Mouse (Mus musculus): Measurements from ENCODE around the gene Il21r.

Gene Il21r

DNA sequence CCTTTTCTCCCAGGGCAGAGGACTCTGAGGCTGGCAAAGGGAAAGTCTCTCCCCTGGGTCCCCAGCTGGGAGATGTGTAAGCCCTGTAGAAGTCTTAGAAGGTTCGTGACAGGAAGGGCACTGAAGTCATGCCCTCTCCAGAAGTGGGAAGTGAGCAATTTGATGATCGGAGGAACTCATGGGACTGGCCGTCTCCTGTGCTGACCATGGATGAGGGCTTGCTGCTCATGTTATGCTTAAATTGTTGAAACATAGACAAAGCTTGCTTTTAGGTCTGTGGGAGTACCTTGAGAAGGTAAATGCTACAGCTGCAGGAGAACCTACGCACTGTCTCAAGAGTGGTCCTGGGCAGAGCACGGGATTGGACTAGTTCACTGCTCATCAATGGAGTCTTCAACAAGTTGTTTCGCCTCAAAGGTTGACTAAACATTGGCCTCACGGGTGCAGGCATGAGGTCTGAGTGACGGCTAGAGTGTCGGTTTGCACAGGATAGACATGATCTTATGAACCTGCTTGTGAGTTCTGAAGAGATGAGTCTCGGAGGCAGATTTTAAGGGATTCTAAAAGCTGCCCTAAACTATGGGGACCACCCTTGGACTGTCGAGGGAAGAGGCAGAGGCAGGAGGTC lies 1.3 kb upstream of the Il21r start:
- no peak for DNase-seq

DNA sequence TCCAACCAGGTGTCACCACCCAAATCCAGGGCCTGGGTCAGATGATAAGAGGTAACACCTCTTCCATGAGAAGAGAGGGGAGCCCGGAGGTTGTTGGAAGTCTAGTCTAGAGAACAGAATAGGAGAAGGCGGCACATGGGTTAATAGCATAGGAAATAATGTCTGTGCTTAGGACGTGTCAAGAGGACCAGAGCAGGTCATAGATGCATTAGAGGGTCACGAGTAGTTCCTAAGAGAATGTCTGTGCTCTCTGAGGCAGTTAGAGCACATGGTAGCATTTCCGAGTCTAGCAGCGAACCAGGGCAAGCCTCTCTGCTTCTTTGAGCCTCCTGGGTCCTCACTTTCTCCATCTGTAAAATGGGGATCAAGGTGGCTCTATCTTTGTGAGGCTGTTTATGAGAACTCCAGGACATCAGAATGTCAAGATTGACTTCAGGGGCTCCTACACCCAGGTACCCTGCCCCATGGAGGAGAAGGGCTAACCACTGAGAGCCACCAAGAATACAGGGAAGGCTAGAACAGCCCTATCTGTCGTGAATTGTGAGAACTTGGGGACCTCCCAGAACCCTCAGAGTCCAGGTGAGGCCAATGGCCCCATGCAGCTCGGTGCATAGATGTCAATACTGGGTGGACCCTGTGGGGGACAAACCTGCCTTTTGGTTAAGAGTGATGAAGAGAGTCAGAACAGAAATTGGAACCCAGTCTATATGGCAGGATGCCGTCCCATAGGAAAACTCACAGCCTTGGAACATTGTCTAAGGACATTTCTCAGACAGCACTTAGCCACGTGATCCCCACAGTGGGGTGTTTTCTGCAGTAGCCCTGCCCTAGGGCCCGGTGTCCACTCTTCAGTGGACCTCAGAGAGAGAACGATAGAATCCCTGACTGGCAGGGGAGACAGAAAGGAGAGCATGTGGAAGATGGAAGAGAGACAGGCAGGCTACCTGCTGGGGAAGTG lies 1.4 kb downstream of the Il21r start:
- DNase-seq = no peak

DNA sequence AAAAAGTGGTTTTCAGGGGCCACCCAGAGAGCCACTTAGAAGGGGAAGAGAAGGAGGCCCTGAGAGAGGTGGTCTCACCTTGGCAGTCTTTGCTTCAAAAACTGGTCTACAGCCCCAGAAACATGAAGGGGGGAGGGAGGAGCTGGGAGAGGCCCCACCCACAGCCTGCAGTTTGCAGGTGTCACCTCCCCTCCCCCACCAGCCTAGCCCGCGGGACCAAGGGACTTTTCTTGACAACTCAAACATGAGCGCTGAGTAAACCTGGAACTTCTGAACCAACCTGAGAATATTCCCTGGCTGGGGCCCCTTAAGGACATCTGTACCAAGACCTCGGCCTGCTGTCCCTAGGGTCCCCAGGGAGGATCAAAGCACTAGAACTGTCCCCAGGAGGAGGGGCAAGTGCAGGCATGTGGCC lies 2.5 kb downstream of the Il21r start:
- no peak for DNase-seq

DNA sequence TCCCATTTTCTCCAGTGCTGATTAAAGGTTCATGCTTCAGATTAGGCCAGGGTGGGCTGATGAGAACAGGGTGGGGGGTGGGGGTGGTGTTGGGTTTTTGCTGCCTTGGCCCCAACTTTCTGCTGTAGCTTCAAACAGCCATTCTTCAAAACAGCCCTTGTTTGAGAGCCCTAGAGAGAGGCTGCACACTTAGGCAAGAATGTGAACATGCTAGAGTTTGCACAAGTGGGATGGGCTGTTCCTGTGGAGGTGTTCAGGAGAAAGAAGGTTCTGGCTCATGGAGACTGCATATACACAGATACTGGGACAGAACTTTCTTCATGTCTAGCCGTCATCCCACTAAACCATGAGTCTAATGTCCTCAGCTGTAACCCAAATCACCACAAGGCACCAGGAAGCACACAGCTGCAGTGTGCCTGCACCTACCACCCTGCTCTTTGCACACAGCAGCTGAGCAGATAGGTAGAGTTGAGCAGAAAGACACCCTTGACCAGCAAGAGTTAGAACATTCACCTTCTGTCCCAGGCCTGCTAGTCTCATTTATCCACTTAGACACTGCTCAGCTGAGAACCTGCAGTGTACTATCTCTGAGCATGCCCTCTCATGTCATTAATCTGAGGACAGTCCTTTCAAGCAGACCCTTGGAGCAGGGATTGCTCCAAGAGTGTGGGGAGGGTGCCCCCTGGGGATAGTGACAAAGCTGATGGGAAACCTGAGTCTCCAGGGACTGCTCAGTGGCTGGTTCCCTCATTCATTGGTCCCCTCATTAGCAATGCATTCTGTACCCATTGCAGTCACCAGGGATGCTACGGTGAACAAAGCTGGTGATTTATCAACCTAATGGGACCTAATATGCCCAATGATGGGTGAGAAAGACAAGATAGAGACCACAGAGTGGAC lies 3.3 kb downstream of the Il21r start:
- DNase-seq = no peak

DNA sequence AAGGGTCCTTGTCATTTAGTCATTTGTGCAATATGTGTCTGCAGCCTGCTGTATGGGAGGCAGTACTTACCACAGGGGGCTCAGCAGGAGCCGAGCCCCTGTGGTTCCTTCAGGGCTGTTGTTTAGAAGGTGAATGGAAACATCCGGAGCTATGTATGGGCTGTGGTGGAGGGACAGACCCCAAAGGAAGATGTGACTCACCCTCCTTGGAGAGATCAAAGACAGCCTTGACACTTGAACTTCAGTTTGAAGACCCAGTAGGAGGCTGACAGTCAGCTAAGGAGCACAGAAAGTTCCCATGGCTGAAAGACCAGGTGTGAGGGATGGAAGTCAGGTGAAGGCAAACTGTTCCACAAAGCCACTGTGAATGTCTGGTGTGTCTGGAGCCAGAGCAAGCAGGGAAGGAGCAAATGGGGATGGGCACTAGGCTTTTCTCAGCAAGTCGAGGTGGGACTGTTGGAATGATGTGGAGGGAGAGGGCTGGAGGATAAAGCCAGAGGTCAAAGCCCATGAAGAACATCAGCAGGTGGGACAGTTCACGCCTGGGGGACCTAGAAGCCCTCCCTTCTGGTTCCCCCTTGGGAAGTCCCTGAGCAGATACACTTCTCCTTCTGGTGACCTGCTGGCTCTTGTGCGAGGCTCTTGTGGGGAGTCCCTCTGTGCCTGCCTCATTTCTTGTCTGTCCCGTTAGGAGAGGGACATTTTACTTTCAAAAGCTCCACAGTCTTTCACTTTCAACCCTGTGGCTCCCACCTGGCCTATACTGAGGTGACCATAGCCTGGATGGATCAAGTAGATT lies 4.4 kb downstream of the Il21r start:
- no peak for DNase-seq

DNA sequence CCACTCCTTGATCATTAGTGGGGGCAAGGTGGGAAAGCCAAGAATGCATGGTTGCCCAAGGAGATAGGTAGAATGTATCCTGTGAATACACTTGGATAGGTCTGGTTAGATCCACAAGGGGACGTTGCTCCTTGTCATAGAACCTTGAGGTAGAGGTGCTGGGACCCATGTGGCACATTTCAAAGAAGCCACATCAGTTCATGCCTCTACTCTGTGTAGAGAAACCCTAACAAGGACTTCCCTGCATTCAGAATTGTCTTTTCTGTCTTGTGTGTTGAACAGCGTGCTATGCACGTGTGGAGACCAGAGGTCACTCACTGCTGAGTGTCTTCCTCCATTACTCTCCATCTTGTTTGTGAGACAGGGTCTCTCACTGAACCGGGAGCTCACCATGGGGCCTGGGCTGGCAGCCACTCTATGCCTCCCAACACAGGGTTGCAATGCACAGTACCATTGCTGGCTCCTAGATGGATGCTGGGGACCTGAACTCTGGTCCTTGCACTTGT lies 5.0 kb downstream of the Il21r start:
- no peak for DNase-seq

DNA sequence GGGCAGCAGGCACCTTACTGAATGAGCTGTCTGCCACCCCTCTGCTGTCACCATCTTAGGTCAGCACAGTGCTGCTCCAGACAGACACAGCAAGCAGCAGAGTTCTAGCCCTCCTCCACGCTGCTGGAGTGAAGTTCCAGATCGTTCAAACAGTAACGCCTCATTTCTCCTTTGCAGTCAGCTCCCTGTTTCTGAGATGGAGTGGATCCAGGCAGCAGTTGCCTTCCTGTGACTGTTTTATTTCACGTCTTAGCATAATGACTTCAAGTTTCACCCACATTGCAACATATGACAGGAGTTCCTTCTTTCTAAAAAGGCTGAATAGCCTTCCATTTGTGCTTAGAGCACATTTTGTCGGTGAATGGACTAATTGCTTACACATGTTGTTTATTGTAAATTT lies 10.3 kb downstream of the Il21r start:
- no peak for DNase-seq

DNA sequence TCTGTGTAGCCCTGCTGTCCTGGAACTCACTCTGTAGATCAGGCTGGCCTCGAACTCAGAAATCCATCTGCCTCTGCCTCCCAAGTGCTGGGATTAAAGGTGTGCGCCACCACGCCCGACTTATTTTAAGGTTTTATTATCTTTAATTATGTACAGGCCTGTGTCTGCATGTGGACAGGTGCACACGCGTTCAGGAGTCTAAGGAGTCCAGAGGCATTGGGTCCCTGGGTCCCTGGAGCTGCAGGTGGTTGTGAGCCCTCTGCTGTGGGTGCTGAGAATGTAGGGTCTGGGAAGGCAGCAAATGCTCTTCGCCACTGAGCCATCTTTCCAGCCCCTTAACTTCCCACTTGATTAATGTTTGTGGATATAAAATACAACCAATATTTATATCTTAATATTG lies 12.2 kb downstream of the Il21r start:
- DNase-seq = no peak

DNA sequence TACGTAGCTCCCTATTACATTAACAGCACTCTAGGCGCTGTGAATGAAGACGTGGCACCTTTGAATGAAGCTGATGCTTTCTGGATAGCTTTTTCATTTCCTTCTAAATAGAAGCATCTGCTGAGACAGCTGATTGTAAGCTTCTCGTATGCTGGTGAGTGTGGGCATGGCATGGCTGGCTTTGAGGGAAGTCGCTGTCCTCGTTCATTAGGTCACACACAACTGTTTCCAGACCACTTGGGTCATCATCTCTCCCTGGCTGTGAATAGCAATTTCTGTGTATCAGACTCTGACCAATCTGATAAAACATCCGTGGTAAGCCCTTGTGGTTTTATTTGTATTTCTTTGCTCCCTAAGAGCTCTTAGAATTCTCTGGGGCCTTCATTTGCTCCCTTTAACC lies 14.8 kb downstream of the Il21r start:
- no peak for DNase-seq

DNA sequence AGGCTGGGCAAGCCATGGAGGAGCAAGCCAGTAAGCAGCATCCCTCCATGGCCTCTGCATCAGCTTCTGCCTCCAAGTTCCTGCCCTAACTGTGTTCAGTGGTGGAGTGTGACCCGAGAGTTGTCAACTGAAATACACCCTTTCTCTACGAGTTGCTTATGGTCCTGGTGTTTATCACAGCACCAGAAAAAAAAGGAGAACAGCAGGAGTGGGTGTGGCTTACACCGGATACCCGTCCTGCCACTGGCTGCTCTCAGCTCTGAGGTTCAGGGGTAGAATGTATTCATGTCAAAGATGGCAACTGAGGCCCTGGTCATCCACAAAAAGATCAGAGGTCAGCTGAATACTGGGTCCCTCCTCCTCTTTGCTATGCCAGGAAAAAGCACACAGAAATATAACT lies 16.8 kb downstream of the Il21r start:
- DNase-seq = no peak

DNA sequence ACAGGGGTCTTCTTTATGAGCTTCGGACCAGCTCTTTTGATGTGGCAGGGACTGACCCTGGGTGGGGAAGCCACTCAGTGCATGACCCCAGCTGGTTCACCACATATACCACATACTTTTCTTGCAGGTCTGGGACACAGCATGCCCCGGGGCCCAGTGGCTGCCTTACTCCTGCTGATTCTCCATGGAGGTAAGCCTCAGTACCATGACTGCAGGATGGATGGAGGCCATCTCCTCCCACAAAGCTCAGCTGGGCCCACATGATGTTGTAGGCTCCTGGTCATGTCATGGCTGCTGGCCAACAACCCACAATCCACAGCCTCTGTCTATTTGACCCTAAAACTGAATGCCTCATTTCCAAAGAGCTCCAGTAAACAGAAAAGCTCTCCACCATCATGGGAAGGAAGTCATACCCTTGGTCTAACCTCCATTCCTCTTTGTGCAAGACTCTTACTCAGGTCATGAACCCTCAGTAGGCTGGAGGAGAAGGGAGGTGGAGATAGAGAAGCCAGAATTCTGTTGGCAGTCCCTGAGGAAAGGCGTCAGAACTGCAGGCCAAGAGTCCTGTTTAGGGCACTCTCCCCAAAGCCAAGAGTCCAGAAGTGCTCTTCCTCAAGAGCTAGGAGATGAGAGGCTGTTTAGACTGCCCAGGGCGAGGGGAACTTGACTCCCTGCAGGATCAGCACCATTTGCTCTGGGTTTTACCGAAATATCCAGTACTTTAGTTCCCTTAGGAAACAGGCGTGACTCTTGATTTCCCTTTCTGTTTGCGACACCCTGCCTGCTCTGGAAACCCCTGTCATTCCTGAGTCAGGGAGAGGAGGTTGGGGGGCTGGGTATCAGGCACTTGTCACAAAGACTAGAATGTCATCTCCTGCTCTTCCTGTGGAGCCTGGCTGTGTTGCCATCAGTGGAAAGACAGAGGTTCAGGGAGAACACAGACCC lies 19.8 kb downstream of the Il21r start:
- no peak for DNase-seq

DNA sequence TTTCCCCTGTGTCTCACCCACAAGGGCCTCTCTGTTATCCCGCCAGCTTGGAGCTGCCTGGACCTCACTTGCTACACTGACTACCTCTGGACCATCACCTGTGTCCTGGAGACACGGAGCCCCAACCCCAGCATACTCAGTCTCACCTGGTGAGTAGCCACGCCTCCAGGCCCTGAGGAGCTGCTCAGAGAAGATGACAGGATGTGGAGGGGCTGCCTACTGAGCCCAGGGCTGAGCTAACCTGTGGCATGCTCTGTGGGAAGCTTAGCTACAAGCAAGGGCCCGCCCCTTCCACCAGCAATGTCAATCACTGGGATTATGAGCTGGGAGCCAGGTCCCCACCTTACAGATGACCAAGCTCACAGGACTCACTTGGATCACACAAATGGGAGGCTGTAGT lies 22.0 kb downstream of the Il21r start:
- DNase-seq = no peak

DNA sequence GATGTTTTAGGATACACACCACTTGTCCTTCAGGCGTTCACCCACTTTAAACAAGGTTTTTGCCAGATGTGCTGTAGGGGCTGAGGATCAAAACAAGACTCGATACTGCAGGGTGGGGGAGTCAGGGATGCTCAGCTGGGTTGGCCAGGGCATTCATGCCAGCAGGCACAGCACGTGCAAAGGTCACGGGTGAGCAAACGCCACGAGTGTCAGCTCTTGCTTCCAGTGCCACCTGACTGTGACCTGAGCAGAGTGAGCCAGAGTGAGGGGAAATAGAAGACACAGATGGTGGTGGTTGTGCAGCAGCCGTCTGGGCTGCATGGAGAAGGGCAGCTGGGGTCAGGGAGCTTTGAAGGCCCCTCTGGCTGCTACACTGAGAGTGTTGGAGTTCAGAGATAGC lies 22.6 kb downstream of the Il21r start:
- DNase-seq = no peak

DNA sequence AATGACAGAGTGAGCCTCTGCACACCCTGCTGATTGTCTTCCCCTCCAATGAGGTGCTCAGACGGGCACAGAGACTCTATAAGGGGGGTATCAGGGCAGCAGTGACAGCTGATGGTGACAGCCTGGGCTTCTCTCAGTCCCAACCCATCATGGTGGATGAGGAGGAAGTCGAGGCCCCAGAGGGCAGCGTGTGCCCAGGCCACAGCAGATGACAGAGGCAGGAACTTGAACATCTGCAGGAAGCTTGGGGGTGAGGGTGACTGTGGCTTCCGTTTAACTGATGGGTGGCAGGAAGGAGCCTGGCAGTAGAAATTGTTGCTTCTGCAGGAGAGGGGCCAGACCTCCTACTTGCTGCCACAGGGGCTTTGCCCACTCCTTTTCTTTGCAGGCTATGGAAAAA lies 27.1 kb downstream of the Il21r start:
- no peak for DNase-seq

DNA sequence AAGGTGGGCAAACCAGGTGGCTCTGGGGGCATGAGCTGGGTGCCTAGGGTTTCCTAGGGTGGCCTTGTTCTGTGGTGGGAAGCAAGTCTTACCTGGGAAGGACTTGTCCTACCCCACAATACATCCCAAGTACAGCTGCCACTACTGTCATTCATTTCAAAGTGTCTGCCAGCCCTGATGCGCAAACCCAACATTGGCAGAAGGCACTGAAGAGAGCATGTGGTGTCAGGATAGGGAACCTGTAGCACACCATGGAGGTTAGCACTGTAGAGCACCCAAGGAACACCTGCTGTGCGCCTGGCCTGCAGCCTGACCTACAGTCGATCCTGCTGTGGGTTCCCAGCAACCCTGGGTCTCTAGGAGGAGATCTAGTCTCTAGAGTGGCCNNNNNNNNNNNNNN lies 27.8 kb downstream of the Il21r start:
- DNase-seq = no peak

DNA sequence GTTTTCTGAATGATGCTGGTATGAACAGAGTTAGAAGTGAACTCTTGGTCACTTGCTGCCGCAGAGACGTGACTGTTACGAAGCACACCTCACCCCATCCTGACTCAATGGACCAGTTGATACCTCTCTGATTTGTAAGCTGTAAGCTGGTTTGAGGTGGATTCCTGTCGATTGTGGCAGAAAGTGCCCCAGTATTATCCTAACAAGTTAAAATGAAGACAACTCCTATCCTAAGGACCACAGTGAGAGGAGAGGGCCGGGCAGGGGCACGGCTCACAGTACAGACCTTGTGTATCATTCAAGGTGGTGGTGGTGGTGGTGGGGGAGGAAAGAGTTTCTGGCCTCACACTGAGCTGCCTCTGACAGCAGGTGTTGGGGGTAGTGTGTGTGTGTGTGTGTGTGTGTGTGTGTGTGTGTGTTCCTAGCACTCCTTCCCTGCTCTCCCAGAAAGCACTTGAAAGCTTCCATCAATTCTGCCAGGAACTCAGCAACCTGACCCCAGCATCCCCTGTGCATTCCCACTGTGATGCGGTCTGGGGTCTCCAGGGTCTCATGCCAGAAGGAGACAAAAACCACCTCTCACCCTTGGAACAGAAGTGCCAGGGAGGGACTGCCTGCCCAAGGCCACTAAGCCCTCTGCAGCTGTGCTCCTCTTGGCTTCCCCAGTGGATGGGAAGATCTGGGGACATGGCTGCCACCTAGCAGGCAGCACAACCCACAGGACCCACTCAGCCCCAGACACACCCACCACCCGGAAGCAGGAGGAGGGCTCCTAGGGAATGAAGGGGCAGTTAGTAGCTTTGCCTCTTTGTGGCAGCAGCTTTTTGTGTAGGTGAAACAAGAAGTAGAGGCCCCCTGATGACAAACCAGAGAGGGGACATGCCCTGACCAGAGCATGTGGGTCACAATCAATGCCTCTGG lies 34.3 kb downstream of the Il21r start:
- no peak for DNase-seq

DNA sequence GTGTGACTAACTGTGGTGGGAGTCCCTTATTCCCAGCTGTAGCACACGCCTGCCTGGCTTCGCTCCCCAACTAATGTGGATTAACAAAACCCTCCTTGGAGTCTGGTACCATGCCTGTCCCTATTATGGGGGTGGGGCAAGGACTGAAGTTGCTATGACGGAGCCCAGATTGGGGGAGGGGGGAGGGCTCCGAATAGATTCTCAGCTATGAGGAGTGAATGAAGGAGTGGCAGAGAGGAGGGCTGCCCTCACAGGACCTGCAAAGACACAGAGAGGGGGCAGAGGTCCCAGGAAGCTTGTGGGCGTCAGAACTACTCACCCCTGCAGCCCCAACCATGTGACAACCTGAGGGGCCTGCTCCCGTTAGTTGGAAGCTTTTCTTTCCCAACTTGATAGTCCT lies 35.1 kb downstream of the Il21r start:
- no peak for DNase-seq

DNA sequence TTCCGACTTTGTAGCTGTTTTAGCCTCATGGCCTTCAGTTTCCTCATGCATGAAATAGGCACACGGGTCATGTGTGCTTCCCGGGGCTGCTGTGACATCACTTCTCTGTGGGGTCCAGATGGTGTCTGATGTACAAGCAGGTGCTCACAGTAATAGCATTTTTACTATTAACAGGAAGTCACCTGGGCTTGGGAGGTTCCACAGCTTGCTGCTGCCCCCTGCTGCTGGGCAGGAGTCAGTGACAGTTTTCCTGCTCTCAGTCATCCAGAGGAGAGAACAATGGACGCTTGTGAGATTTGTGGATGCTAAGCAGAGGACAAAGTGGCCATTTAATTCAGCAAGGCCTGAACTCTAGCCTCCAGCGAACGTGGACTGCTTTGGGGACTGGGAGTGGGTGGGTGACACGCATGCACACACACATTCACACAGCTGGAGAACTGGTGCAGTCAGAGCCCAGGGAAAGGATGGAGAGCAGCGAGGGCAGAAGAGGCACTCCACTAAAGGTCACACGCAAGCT lies 35.7 kb downstream of the Il21r start:
- DNase-seq = peak; percentile 83

DNA sequence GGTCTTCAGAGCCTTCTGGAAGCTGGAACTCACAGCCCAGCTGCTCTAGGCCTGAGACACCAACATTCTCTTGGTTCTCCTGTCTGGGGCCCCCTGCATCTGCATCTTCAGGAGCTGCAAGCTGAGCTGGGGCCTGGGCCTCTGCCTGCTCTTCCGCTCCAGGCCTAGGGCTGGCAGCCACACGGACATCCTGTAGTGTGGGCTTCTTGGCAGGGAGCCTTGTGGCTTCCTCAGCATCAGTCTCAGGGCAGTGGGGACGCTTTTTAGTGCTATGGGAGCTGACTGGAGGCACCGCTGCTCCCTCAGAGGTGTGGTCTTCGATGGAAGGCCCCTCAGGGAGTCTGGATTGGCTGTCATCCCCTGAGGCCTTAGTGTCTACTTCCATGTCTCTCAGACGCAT lies 40.7 kb downstream of the Il21r start:
- DNase-seq = no peak

DNA sequence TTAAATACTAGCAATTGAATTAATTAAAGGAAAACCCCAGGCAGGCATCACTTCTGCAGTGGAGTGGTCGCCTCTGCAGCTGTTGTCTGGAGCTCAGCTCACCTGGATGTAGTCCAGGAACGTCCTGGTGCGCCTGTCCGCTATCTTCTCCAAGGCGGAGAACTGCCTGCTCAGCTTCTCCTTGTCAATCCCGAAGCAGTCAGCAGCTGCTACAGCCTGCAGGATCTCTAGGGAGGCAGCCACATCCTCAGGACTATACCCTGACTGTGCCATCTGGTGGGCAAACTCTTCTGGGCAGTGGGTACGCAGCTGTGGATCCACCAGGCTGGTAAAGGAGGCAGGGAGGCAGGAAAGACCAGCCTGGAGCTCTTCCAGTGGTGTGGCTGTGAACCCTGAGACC lies 42.2 kb downstream of the Il21r start:
- DNase-seq = no peak

Data from cerebellum, adult 11-12 months (tissue).